Mouse (Mus musculus) spleen, adult 18-20 months (tissue): ENCODE results near the gene Dusp7.

Experiments used
- DNase-seq, 2 experiments: peaks; one replicate each; pipeline ENCODE4 v3.0.0; 2022; ENCODE audit warnings: mixed read lengths in 2 of 2

The Dusp7 gene

DNA sequence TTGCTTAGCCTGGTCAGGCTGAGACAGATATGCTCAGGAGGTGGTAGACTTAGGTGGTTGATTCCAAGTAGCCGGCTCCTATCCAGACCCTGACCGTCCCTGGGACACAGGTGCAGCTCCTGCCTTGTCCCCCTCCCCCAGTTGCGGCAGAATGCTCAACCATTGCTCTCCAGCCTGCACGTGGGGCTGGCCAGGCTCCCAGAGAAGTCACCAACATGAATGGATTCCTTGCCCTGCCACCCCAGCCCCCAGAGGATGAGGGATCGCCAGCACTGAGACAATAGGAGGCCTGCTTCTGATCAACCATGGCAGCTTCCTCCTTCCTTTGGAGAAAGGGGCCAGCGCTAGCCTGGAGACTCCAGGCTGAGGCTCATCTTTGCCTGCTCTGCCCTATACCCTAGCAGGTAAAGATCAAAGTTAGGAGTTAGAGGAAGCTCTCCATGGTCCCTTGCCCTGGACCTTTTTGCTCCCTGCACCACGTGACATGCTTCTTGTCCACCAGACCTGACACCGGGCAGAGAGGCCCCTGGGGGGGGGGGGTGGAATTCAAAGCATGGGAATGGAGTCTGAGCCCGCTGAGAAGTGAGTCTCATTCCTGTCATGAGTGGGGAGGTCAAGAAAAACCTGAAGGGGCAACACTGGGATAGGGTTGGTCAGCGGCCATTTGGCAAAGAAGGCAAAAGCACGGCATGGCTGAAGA is 24.5 kb downstream of the Dusp7 start:
- no peak for DNase-seq

DNA sequence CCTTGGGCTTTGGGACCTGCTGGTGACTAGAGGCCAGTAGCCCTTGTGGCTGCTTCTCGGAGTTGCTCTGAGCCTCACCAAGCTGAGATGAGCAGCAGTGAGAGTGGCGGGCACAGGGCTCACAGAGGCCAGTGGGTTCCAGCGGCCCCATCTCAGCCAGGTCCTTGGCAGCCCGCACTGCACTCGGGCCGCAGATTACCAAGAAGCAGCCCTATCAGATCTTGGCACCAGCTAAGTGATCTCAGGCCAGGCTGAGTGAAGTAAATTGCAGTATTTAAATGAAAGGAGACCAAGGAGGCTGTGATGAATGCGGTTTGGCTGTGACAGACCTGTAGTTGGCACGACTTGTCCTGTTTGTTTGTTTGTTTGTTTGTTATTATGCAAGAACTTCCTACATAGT is 25.1 kb downstream of the Dusp7 start:
- DNase-seq, result no peak

DNA sequence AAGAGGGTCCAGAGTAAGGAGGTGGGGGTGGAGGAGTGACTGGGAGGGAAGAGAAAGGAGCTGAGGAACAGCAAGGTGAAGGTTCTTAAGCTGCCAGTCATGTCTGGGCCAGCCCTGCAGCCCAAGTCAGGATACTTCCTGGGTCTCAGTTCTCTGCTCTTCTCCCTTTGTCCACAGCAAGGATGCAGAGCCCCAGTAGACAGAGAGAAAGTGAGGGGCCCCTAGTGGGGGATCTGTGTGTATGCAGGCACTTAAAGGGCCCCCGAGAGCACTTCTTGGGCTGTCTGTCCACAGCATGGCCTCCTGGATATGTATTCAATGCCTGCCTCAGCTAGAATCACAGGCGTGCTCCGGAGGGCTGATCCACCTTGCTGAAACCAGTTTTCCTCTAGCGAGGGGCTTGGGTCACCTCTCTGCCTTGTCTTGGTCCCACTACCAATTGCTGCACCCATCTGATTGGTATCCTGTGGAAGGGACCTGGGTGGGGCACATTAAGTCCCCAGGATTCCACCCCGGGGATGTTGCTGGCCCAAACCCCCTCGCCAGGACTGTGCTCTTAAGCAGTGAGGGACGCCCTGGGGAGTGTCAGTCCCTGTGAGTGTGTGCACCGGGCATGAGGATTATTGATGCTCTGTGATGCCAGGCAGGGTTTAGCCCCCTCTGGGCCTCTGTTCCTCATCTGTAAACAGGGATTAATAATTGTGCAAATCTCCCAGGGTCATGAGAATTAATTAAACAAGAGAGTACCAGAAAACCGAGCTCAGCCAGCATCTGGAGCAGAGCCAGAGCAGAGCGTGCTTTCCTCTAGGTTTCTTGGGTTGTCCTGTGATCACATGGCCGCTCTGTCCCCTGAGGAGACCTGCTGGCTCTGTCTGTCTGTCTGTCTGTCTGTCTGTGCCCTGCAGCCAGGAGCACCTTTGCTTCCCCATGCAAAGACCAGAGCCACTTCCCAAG is 26.5 kb downstream of the Dusp7 start:
- DNase-seq, result no peak

DNA sequence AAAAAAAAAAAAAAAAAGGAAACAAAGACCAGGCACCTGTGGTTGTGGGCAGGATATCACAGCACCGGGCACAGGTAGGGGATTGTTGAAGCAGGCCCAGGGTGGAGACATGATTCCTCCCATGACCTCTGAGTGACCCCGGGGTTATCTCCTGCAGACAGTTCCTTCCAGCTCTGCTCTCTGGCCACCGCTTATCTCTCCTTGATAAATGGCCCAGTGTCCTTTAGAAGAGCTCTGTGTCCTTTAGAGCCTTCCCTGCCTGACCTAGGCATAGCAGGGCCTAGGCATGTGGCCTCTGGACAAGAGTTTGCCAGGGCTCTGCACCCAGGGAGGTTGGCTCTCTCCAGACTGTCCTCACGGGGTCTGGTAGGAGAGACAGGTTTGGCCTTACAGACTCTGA is 29.3 kb downstream of the Dusp7 start:
- no peak for DNase-seq

- no peak for DNase-seq
These were observed 30.4 kb downstream of the Dusp7 start for GRCm38 (mm10) chr9:106398667-106399311.

DNA sequence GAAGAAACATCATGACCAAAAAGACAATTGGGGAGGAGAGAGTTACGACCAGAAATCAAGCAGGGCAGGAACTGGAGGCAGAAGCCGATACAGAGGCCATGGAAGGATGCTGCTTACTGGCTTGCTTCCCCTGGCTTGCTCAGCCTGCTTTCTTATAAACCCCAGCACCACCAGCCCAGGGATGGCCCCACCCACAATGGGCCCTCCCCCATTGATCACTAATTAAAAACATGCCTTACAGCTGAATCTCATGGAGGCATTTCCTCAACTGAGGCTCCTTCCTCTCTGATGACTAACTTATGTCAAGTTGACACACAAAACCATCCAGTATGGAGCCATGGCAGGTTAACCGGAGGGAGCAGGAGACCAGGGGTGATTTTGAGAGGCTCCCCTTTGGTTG is 31.4 kb downstream of the Dusp7 start:
- no peak for DNase-seq

DNA sequence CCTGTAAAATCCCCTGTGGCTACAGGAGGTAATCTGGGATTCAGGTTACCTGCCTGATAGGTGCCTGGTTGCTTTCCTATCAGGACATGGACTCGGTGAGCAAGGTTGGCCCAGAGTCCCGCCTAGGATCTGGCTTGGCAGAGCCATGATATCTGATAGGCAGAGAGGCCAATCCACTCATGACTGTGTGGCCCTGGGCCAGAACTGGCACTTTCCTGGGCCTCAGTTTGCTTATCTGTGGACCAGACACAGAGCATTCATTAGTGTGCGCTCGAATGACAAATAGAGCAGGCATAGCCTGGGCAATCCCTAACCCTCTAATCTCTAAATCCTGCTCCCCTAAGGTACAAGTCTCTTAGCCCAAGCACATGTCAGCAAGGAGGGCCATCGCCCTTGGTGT is 33.7 kb downstream of the Dusp7 start:
- DNase-seq, result no peak

GRCm38 (mm10) chr9:106402607-106403375 is 34.4 kb downstream of the Dusp7 start:
- no peak for DNase-seq

DNA sequence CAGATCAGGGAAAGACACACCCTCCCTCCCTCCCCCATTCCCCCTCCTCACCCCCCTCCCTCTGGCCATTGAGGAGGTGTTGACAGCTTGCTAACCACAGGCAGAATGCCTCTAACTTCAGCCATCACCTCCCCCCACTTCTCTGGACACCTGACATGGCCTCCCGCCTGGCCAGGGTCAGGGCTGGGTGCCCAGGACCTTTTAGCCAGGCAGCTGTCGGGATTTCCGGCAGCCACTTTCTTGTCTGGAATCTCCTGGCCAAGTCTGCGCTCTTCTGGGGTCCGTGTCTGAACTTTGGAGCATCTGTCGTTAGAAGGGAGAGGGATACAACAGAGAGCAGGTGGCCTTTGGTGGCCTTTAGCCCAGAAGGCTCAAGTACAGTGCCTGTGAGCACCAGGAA is 36.8 kb downstream of the Dusp7 start:
- DNase-seq, result no peak

DNA sequence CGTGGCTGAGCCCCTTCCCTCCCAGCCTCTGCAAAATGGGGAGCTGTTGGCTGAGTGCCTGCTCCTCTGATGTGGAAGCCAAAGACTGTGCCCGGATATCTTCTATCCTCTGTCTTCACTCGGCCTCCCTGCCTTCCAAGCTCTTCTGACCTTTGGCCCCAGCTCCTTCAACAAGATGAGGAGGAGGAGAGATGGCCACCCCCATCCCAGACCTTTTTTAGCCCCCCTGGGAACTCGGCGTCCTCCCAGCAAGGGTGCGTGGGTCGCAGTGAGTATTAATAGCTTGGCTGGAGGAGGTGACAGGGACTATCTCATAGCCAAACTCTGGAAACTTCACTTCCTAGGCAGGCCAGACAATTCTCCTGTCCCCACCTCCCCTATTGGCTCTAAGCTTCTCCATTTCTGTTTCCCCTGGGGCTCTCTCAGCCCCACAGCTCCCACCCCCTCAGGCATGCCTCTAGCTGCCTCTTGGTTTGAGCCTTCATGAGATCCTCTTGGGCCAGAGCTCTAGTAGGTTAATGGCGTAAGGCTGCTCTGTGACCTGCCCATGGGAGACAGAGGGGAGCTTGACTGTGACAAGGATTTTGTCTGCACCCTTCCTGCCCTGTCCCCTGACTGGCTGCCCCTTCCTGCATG is 38.1 kb downstream of the Dusp7 start:
- no peak for DNase-seq

DNA sequence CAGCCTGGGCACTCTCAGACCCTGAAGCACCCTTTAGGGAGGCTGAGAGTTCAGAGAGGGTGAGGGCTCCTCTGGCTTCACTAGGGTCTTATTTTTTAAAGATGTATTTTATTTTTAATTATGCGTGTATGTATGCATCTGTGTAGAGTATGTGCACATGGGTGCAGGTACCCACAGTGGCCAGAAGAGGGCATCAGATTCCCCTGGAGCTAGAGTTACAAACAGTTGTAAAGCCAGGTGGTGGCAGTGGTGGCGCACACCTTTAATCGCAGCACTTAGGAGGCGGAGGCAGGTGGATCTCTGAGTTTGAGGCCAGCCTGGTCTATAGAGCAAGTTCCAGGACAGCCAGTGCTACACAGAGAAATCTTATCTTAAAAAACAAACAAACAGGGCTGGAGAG is 40.7 kb downstream of the Dusp7 start:
- no peak for DNase-seq

DNA sequence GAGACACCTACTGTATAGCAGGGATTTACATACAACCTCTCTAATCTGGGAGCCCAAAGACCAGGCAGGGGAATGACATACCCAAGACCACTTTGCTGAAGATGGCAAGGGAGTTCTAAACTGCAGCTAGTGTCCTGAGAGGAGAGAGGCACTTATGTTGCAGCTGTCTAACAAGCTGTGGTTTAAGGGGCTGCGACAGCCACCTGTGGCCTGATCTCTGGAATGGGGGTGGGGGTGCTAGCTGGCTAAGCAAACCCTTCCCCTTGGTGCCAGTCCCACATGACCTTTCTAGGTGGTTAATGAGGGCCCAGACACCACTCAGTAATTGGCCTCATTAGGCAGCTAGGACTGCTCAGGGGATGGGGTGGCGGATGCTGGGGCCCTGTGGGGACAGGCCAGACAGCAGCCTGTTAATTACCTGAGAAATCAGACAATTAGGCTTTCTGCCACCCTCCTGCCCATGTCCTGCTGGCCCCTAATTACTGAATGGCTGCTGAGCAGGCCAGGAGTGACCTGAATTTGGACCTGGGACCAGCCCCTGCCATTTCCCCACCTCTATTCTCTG is 41.7 kb downstream of the Dusp7 start:
- no peak for DNase-seq

GRCm38 (mm10) chr9:106411091-106411594 is 42.7 kb downstream of the Dusp7 start:
- DNase-seq, result peak in 1 of 2 experiments; percentile 41

DNA sequence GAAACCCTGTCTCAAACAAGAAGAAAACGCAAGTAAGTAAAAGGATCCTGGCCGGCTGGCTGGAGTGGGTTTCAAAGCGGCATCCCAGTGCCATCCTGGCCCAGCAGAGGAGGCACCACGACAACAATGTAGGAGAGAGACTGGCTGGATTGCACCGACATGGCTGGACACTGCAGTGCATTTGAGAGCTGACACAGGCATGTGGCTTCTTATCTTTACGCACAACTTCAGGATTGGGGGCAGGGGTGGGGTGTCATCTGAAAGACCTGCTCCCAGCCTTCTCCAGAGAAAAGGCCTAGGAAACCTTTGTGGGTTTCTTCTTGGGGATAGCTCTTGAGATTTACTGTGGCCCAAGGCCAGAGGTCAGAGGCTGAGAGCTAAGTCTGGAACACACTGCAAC is 43.3 kb downstream of the Dusp7 start:
- DNase-seq, result no peak

GRCm38 (mm10) chr9:106412210-106412609 is 43.8 kb downstream of the Dusp7 start:
- no peak for DNase-seq

GRCm38 (mm10) chr9:106413606-106414005 is 45.2 kb downstream of the Dusp7 start:
- DNase-seq, result no peak

- no peak for DNase-seq
These were observed 48.4 kb downstream of the Dusp7 start for GRCm38 (mm10) chr9:106416826-106417225.

- peak in 1 of 2 experiments; percentile 38 for DNase-seq
These were observed 49.6 kb downstream of the Dusp7 start for GRCm38 (mm10) chr9:106417841-106418625.

DNA sequence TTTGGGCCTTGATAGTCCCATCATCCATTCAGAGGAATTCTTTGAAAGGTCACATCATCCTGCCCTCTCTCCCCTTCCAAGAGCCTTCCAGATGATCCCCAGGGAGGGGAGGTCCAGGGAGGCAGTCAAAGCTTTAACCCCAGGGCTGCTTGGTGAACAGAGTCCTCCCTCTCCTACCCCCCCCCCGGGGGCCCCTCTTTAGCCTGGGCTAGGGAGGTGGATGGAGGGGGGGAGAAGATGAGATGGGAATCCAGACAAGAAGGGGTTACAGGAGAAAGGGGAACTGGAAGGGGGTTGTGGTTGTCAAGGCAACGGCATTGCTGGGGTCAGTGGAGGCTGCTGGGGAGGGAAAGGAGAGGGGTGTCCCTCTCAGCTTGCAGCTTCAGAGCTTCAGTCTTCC is 52.2 kb downstream of the Dusp7 start:
- no peak for DNase-seq

- no peak for DNase-seq
These were observed 52.8 kb downstream of the Dusp7 start for GRCm38 (mm10) chr9:106421033-106421864.
